In genomic region chr2:133802666-133803065, GRCm38 (mm10) we compare ENCODE assay signal across 19 mouse cellular contexts.
DNase-seq lines count a peak whose midpoint lies in the region; ATAC-seq and TF ChIP-seq lines count a peak whose summit lies in the region.
"Had no signal": no experiment of that assay in that cellular context is flagged by ENCODE, and none has a peak within 500 bp of the region (broad histone marks: within the 10 kb centered on the region; RNA-seq: fewer than 3 reads in every experiment).

No protein-coding gene starts in this region.

- H3K4me2 ChIP-seq in hindbrain, postnatal 0 days (ENCODE audit: low read depth, low read length), result no peak overlapping the region
- H3K4me2 ChIP-seq in midbrain, embryonic 14.5 days (ENCODE audit: low read length), result no peak overlapping the region
- H3K4me2 ChIP-seq: embryonic facial prominence, embryonic 15.5 days; heart, embryonic 12.5 days; hindbrain, embryonic 13.5 days; liver, embryonic 13.5 days; lung, embryonic 14.5 days; midbrain, embryonic 12.5 days had no signal

- no peak overlapping the region for H3K27ac ChIP-seq in hindbrain, postnatal 0 days
- no peak overlapping the region for H3K27ac ChIP-seq in hindbrain, embryonic 10.5 days
- no peak overlapping the region for H3K27ac ChIP-seq in midbrain, embryonic 14.5 days (replicated peaks; ENCODE audit: low read depth, low read length)
- H3K27ac ChIP-seq in midbrain, embryonic 10.5 days (replicated peaks), result no peak overlapping the region
- H3K27ac ChIP-seq: embryonic facial prominence, embryonic 15.5 days; hindbrain, embryonic 13.5 days; layer of hippocampus, adult 2 months; liver, embryonic 13.5 days; midbrain, embryonic 12.5 days had no signal

- DNase-seq in cerebellum, adult 9-10 months, result peak; percentile 3
- no peak for DNase-seq in cerebellum, postnatal 36 days
- DNase-seq in hindbrain, postnatal 0 days (ENCODE audit: low spot score), result peak; percentile 7
- DNase-seq in hindbrain, embryonic 10.5 days (ENCODE audit: low spot score), result no peak
- DNase-seq in midbrain, embryonic 14.5 days, result peak; percentile 35
- DNase-seq in midbrain, embryonic 10.5 days (ENCODE audit: low spot score), result no peak
- DNase-seq in frontal cortex, postnatal 25 days (ENCODE audit: low spot score in 2 of 2), result no peak
- DNase-seq: heart, postnatal 14 days; liver, embryonic 13.5 days; lung, embryonic 14.5 days; lung, postnatal 4 days; right cerebral cortex, postnatal 25 days; thymus, postnatal 36 days had no signal

- H3K4me3 ChIP-seq in hindbrain, postnatal 0 days (ENCODE audit: low read length), result no peak overlapping the region
- H3K4me3 ChIP-seq in hindbrain, embryonic 10.5 days, result no peak overlapping the region
- no peak overlapping the region for H3K4me3 ChIP-seq in midbrain, embryonic 14.5 days (replicated peaks; ENCODE audit: low read depth, low read length)
- H3K4me3 ChIP-seq in midbrain, embryonic 10.5 days, result no peak overlapping the region
- H3K4me3 ChIP-seq: embryonic facial prominence, embryonic 15.5 days; heart, embryonic 12.5 days; hindbrain, embryonic 13.5 days; layer of hippocampus, adult 2 months; liver, embryonic 13.5 days; midbrain, embryonic 12.5 days; myocyte had no signal

- 35% methylated on average over 3 of the region's 3 CpGs for WGBS in hindbrain, postnatal 0 days
- WGBS in hindbrain, embryonic 10.5 days, result 59% methylated on average over 3 of the region's 3 CpGs
- WGBS in midbrain, embryonic 14.5 days, result 47% methylated on average over 3 of the region's 3 CpGs
- 70% methylated on average over 3 of the region's 3 CpGs for WGBS in midbrain, embryonic 10.5 days

- no peaks in the 10 kb centered on the region for H3K27me3 ChIP-seq in hindbrain, postnatal 0 days (ENCODE audit: insufficient read depth, low read length)
- no peaks in the 10 kb centered on the region for H3K27me3 ChIP-seq in hindbrain, embryonic 10.5 days (ENCODE audit: insufficient read depth, poor library complexity, severe bottlenecking)
- H3K27me3 ChIP-seq in midbrain, embryonic 14.5 days (ENCODE audit: control insufficient read depth, insufficient read depth, low read length), result no peaks in the 10 kb centered on the region
- no peaks in the 10 kb centered on the region for H3K27me3 ChIP-seq in midbrain, embryonic 10.5 days (ENCODE audit: low read depth, poor library complexity, severe bottlenecking)
- H3K27me3 ChIP-seq: embryonic facial prominence, embryonic 15.5 days; heart, embryonic 12.5 days; hindbrain, embryonic 13.5 days; liver, embryonic 13.5 days; midbrain, embryonic 12.5 days had no signal

- no peaks in the 10 kb centered on the region for H3K36me3 ChIP-seq in hindbrain, postnatal 0 days (ENCODE audit: insufficient read depth, low read length)
- H3K36me3 ChIP-seq in hindbrain, embryonic 10.5 days, result no peaks in the 10 kb centered on the region
- H3K36me3 ChIP-seq in midbrain, embryonic 14.5 days (ENCODE audit: control insufficient read depth, insufficient read depth, low read length), result no peaks in the 10 kb centered on the region
- no peaks in the 10 kb centered on the region for H3K36me3 ChIP-seq in midbrain, embryonic 10.5 days
- H3K36me3 ChIP-seq: embryonic facial prominence, embryonic 15.5 days; heart, embryonic 12.5 days; hindbrain, embryonic 13.5 days; liver, embryonic 13.5 days; midbrain, embryonic 12.5 days had no signal

- H3K9ac ChIP-seq in hindbrain, postnatal 0 days (replicated peaks; ENCODE audit: low read length), result no peak overlapping the region
- no peak overlapping the region for H3K9ac ChIP-seq in midbrain, embryonic 14.5 days (replicated peaks; ENCODE audit: low read length)
- H3K9ac ChIP-seq: embryonic facial prominence, embryonic 15.5 days; heart, embryonic 12.5 days; hindbrain, embryonic 13.5 days; liver, embryonic 13.5 days; lung, embryonic 14.5 days; midbrain, embryonic 12.5 days had no signal

- ATAC-seq in hindbrain, postnatal 0 days, result no peak
- no peak for ATAC-seq in midbrain, embryonic 14.5 days (ENCODE audit: low FRiP score, low TSS enrichment)

- TF ChIP-seq CTCF in hindbrain, postnatal 0 days (IDR thresholded peaks at IDR 0.05; ENCODE audit: low read depth), result no peak

- H3K4me1 ChIP-seq in hindbrain, postnatal 0 days (ENCODE audit: insufficient read depth, low read length), result no peaks in the 10 kb centered on the region
- H3K4me1 ChIP-seq in hindbrain, embryonic 10.5 days (replicated peaks), result no peaks in the 10 kb centered on the region
- peaks cover 3% of the 10 kb centered on the region; the same call in 1 of the 2 replicates for H3K4me1 ChIP-seq in midbrain, embryonic 14.5 days (ENCODE audit: control insufficient read depth, insufficient read depth, low read length)
- no peaks in the 10 kb centered on the region for H3K4me1 ChIP-seq in midbrain, embryonic 10.5 days
- H3K4me1 ChIP-seq: embryonic facial prominence, embryonic 15.5 days; heart, embryonic 12.5 days; liver, embryonic 13.5 days; midbrain, embryonic 12.5 days had no signal

- H3K9me3 ChIP-seq in hindbrain, postnatal 0 days (ENCODE audit: low read length), result no peaks in the 10 kb centered on the region
- H3K9me3 ChIP-seq in hindbrain, embryonic 10.5 days, result no peaks in the 10 kb centered on the region
- H3K9me3 ChIP-seq in midbrain, embryonic 14.5 days (ENCODE audit: control insufficient read depth, low read length), result no peaks in the 10 kb centered on the region
- no peaks in the 10 kb centered on the region for H3K9me3 ChIP-seq in midbrain, embryonic 10.5 days (replicated peaks)
- H3K9me3 ChIP-seq: embryonic facial prominence, embryonic 15.5 days; heart, embryonic 12.5 days; hindbrain, embryonic 13.5 days; liver, embryonic 13.5 days; midbrain, embryonic 12.5 days had no signal

Comparison
In these comparisons a context has a peak if more than half of its experiments do, and no peak if none do; other contexts are left out.
1. DNase-seq: peak in cerebellum, adult 9-10 months (single experiment), hindbrain, postnatal 0 days (single experiment) and midbrain, embryonic 14.5 days (single experiment); none in cerebellum, postnatal 36 days (0 of 2), hindbrain, embryonic 10.5 days (single experiment), midbrain, embryonic 10.5 days (single experiment) and frontal cortex, postnatal 25 days (0 of 2).